ENCODE assay signal across 15 mouse cellular contexts in the genomic region with DNA sequence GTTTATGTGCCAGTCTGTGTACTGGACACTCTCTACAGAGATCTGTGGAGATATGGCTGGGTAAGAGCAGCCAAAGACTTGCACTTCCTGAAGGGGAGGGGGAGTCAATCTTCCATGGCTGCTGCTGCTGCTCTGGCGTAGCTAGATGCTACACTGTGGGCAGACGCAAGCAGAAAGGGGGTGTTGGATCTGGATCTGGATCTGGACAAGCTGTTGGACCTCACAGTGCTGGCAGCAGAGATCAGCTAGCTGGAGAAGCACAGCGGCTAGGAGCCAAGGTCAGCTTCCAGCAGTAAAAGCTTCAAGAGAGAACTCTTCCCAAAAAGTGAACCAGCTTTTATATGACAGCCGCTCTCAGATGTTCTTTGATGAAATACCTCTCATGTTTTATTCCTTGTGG.
A peak's percentile ranks its signal among the peaks of the same experiment; 100 is the strongest.
DNase-seq lines count a peak whose midpoint lies in the region; ATAC-seq and TF ChIP-seq lines count a peak whose summit lies in the region.
"Had no signal": no experiment of that assay in that cellular context is flagged by ENCODE, and none has a peak within 500 bp of the region (broad histone marks: within the 10 kb centered on the region; RNA-seq: fewer than 3 reads in every experiment).

No protein-coding gene starts in this region.

- no peak for TF ChIP-seq EP300 in lung, postnatal 0 days (IDR thresholded peaks at IDR 0.05)

- WGBS in lung, postnatal 0 days = 62% methylated on average over 4 of the region's 4 CpGs
- 80% methylated on average over 4 of the region's 4 CpGs for WGBS in liver, embryonic 11.5 days

- H3K4me3 ChIP-seq in lung, postnatal 0 days (ENCODE audit: low read depth, low read length) = no peak overlapping the region
- H3K4me3 ChIP-seq in liver, embryonic 11.5 days (ENCODE audit: low read depth, low read length) = no peak overlapping the region
- H3K4me3 ChIP-seq: neural tube, embryonic 13.5 days had no signal

- peak; percentile 74 to 79 for DNase-seq in cerebellum, postnatal 10 days
- no peak for DNase-seq in cerebellum, adult 9-10 months
- DNase-seq in kidney, postnatal 14 days = peak; percentile 49
- DNase-seq in kidney, adult 18-20 months = no peak
- DNase-seq in heart, postnatal 10 days = peak; percentile 6 to 24
- DNase-seq in lung, postnatal 0 days (ENCODE audit: low spot score) = peak; percentile 29
- DNase-seq in layer of hippocampus, adult 9-11 months = no peak
- DNase-seq in liver, embryonic 11.5 days (ENCODE audit: low spot score) = no peak
- DNase-seq: cerebellum, adult 11-12 months; right cerebral cortex, adult 18-20 months had no signal

- H3K9ac ChIP-seq in lung, postnatal 0 days (replicated peaks; ENCODE audit: low read depth) = no peak overlapping the region
- H3K9ac ChIP-seq in liver, embryonic 11.5 days (ENCODE audit: low read depth, low read length) = no peak overlapping the region
- H3K9ac ChIP-seq: neural tube, embryonic 13.5 days had no signal

- peak; percentile 46 for ATAC-seq in lung, postnatal 0 days
- no peak for ATAC-seq in liver, embryonic 11.5 days (replicated peaks; ENCODE audit: low FRiP score)
- ATAC-seq: activated CD4-positive, CD25-positive, alpha-beta regulatory T cell, adult 4 months; forebrain, embryonic 14.5 days had no signal

- H3K27me3 ChIP-seq in lung, postnatal 0 days (replicated peaks; ENCODE audit: insufficient read depth, low read length) = no peaks in the 10 kb centered on the region
- H3K27me3 ChIP-seq in liver, embryonic 11.5 days (replicated peaks; ENCODE audit: control insufficient read depth, insufficient read depth, low read length) = no peaks in the 10 kb centered on the region
- H3K27me3 ChIP-seq: CH12.LX; neural tube, embryonic 13.5 days had no signal

- no peaks in the 10 kb centered on the region for H3K4me1 ChIP-seq in lung, postnatal 0 days (ENCODE audit: insufficient read depth, low read depth, low read length)
- no peaks in the 10 kb centered on the region for H3K4me1 ChIP-seq in liver, embryonic 11.5 days (replicated peaks; ENCODE audit: control insufficient read depth, insufficient read depth, low read length)
- H3K4me1 ChIP-seq: neural tube, embryonic 13.5 days had no signal

- intact Hi-C loops in heart, postnatal 10 days (cut with DNase I) = no loop called here

- H3K27ac ChIP-seq in lung, postnatal 0 days (ENCODE audit: low read length) = no peak overlapping the region
- no peak overlapping the region for H3K27ac ChIP-seq in liver, embryonic 11.5 days (ENCODE audit: low read depth, low read length)
- H3K27ac ChIP-seq: neural tube, embryonic 13.5 days; stomach, postnatal 0 days had no signal

- no peaks in the 10 kb centered on the region for H3K36me3 ChIP-seq in lung, postnatal 0 days (ENCODE audit: insufficient read depth, low read length)
- H3K36me3 ChIP-seq in liver, embryonic 11.5 days (ENCODE audit: control insufficient read depth, insufficient read depth, low read length) = no peaks in the 10 kb centered on the region
- H3K36me3 ChIP-seq: neural tube, embryonic 13.5 days had no signal

- no peak for TF ChIP-seq CTCF in lung, postnatal 0 days (IDR thresholded peaks at IDR 0.05)

- H3K9me3 ChIP-seq in lung, postnatal 0 days (ENCODE audit: low read length) = no peaks in the 10 kb centered on the region
- H3K9me3 ChIP-seq in liver, embryonic 11.5 days (ENCODE audit: control insufficient read depth, low read length) = no peaks in the 10 kb centered on the region
- H3K9me3 ChIP-seq: neural tube, embryonic 13.5 days had no signal

- H3K4me2 ChIP-seq in lung, postnatal 0 days (replicated peaks; ENCODE audit: low read depth, low read length) = no peak overlapping the region
- no peak overlapping the region for H3K4me2 ChIP-seq in liver, embryonic 11.5 days
- H3K4me2 ChIP-seq: neural tube, embryonic 13.5 days had no signal

Comparison
In these comparisons a context has a peak if more than half of its experiments do, and no peak if none do; other contexts are left out.
1. DNase-seq: peak in cerebellum, postnatal 10 days (2 of 2), kidney, postnatal 14 days (single experiment), heart, postnatal 10 days (2 of 2) and lung, postnatal 0 days (single experiment); none in cerebellum, adult 9-10 months (single experiment), kidney, adult 18-20 months (single experiment), layer of hippocampus, adult 9-11 months (single experiment) and liver, embryonic 11.5 days (single experiment).